7 mouse cellular contexts compared by ENCODE assay signal in genomic region chr2:30472731-30473351, GRCm38 (mm10). TPM values are rescaled to one million over a fixed set of nuclear protein-coding genes. Genes with fewer than 3 reads are reported as not detected.
A peak's percentile ranks its signal among the peaks of the same experiment; 100 is the strongest.
DNase-seq lines count a peak whose midpoint lies in the region; ATAC-seq and TF ChIP-seq lines count a peak whose summit lies in the region.

No protein-coding gene starts in this region.

- TF ChIP-seq POLR2A in spleen, adult 2 months (IDR thresholded peaks at IDR 0.05; ENCODE audit: low read depth, low read length): no peak

- ATAC-seq in intestine, postnatal 0 days: no peak
- ATAC-seq in lung, embryonic 15.5 days (ENCODE audit: borderline replicate concordance, extremely low read depth, low FRiP score, low TSS enrichment): no peak

- under 1% methylated on average over 58 of the region's 60 CpGs for WGBS in spleen, adult 2 months
- WGBS in intestine, postnatal 0 days: under 1% methylated on average over 60 of the region's 60 CpGs
- WGBS in lung, embryonic 15.5 days: under 1% methylated on average over 56 of the region's 60 CpGs

- no peak for DNase-seq in spleen, adult 2 months (ENCODE audit: low read depth in 1 of 2, low spot score in 2 of 2)
- DNase-seq in spleen, postnatal 36 days (ENCODE audit: low spot score in 2 of 2): no peak
- peak; percentile 40 to 61 for DNase-seq in cerebellum, postnatal 14 days
- peak; percentile 50 to 65 for DNase-seq in gastrocnemius, postnatal 4 days (ENCODE audit: low spot score in 2 of 2)
- DNase-seq in splenic B cell, adult 2 months (ENCODE audit: low read depth, low spot score): peak; percentile 22

- H3K27me3 ChIP-seq in spleen, adult 2 months (ENCODE audit: control insufficient read depth, insufficient read depth, low read length): 0 out of 2 replicates have a peak, but pooled peaks cover 6% of the 10 kb centered on the region
- H3K27me3 ChIP-seq in intestine, postnatal 0 days (replicated peaks; ENCODE audit: control insufficient read depth, insufficient read depth, low read length): no peaks in the 10 kb centered on the region
- no peaks in the 10 kb centered on the region for H3K27me3 ChIP-seq in lung, embryonic 15.5 days
- no peaks in the 10 kb centered on the region for H3K27me3 ChIP-seq in splenic B cell, adult 2 months (ENCODE audit: control insufficient read depth, insufficient read depth, low read length, poor library complexity, severe bottlenecking)

- H3K4me3 ChIP-seq in spleen, adult 2 months (ENCODE audit: extremely low read depth, insufficient read depth, insufficient read length): peak overlapping the region; percentile 62
- H3K4me3 ChIP-seq in intestine, postnatal 0 days (ENCODE audit: low read depth, low read length): peak overlapping the region; percentile 81
- peak overlapping the region; percentile 86 for H3K4me3 ChIP-seq in lung, embryonic 15.5 days

- H3K4me1 ChIP-seq in spleen, adult 2 months (ENCODE audit: control insufficient read depth, insufficient read depth, insufficient read length): peaks cover 23% of the 10 kb centered on the region
- H3K4me1 ChIP-seq in intestine, postnatal 0 days (replicated peaks; ENCODE audit: control insufficient read depth, insufficient read depth, low read length): peaks cover 5% of the 10 kb centered on the region; the same call in 1 of the 2 replicates
- peaks cover 31% of the 10 kb centered on the region for H3K4me1 ChIP-seq in lung, embryonic 15.5 days

- H3K9ac ChIP-seq in intestine, postnatal 0 days (ENCODE audit: low read depth, low read length): peak overlapping the region; percentile 81
- peak overlapping the region; percentile 96 for H3K9ac ChIP-seq in lung, embryonic 15.5 days

- H3K36me3 ChIP-seq in spleen, adult 2 months (ENCODE audit: control insufficient read depth, insufficient read depth, low read length): no peaks in the 10 kb centered on the region
- H3K36me3 ChIP-seq in intestine, postnatal 0 days (ENCODE audit: control insufficient read depth, insufficient read depth): no peaks in the 10 kb centered on the region
- no peaks in the 10 kb centered on the region for H3K36me3 ChIP-seq in lung, embryonic 15.5 days
- H3K36me3 ChIP-seq in splenic B cell, adult 2 months (ENCODE audit: control insufficient read depth, insufficient read depth, low read length, poor library complexity, severe bottlenecking): no peaks in the 10 kb centered on the region

- H3K27ac ChIP-seq in spleen, adult 2 months (ENCODE audit: insufficient read depth, low read length): peak overlapping the region; percentile 37; the same call in 1 of the 2 replicates
- H3K27ac ChIP-seq in intestine, postnatal 0 days (ENCODE audit: low read depth, low read length): peak overlapping the region; percentile 84
- peak overlapping the region; percentile 97 for H3K27ac ChIP-seq in lung, embryonic 15.5 days

- TF ChIP-seq CTCF in spleen, adult 2 months (IDR thresholded peaks at IDR 0.05; ENCODE audit: extremely low read depth, insufficient read depth, insufficient read length, insufficient replicate concordance): no peak
- no peak for TF ChIP-seq CTCF in intestine, postnatal 0 days (IDR thresholded peaks at IDR 0.05; ENCODE audit: low read depth)

- no peaks in the 10 kb centered on the region for H3K9me3 ChIP-seq in intestine, postnatal 0 days (ENCODE audit: control insufficient read depth)
- no peaks in the 10 kb centered on the region for H3K9me3 ChIP-seq in lung, embryonic 15.5 days

- H3K4me2 ChIP-seq in intestine, postnatal 0 days (replicated peaks; ENCODE audit: low read depth): peak overlapping the region; percentile 98
- peak overlapping the region; percentile 98 for H3K4me2 ChIP-seq in lung, embryonic 15.5 days

RNA-seq across cellular contexts. Expression of gene Ier5l, which starts 1.2 kb away (rescaled TPM):
- 4.7 and 9.1 TPM in 2 replicates for polyA plus RNA-seq in spleen, adult 2 months (2012; rRNA removed)
- 1 to 10 TPM; 8.2 to 8.9 TPM for total RNA-seq in gastrocnemius, postnatal 4 days (2021)
- polyA plus RNA-seq in intestine, postnatal 0 days (2015; fragmentation: Nextera tagmentation; extraction: Ambion mirVana): 1.6 and 2.2 TPM in 2 replicates
- 2.0 and 2.8 TPM in 2 replicates for polyA plus RNA-seq in lung, embryonic 15.5 days (2015; fragmentation: Nextera tagmentation; extraction: Ambion mirVana)

RNA-seq across cellular contexts. Expression of gene Ptpa, which starts 57.0 kb away (rescaled TPM):
- polyA plus RNA-seq in spleen, adult 2 months (2012; rRNA removed): 136 and 152 TPM in 2 replicates
- total RNA-seq in gastrocnemius, postnatal 4 days (2021): 100 to 1,000 TPM; 122 to 132 TPM
- polyA plus RNA-seq in intestine, postnatal 0 days (2015; fragmentation: Nextera tagmentation; extraction: Ambion mirVana): 70.9 and 71.4 TPM in 2 replicates
- polyA plus RNA-seq in lung, embryonic 15.5 days (2015; fragmentation: Nextera tagmentation; extraction: Ambion mirVana): 164 and 165 TPM in 2 replicates

RNA-seq across cellular contexts. Expression of gene Crat, which starts 57.2 kb away (rescaled TPM):
- polyA plus RNA-seq in spleen, adult 2 months (2012; rRNA removed): 53.9 and 55.2 TPM in 2 replicates
- 100 to 1,000 TPM; 229 to 241 TPM for total RNA-seq in gastrocnemius, postnatal 4 days (2021)
- polyA plus RNA-seq in intestine, postnatal 0 days (2015; fragmentation: Nextera tagmentation; extraction: Ambion mirVana): 46.1 and 46.4 TPM in 2 replicates
- polyA plus RNA-seq in lung, embryonic 15.5 days (2015; fragmentation: Nextera tagmentation; extraction: Ambion mirVana): 32.0 and 34.1 TPM in 2 replicates

Comparison
In these comparisons a context has a peak if more than half of its experiments do, and no peak if none do; other contexts are left out.
1. DNase-seq: peak in cerebellum, postnatal 14 days (2 of 2), gastrocnemius, postnatal 4 days (2 of 2) and splenic B cell, adult 2 months (single experiment); none in spleen, adult 2 months (0 of 2) and spleen, postnatal 36 days (0 of 2).
2. H3K27ac ChIP-seq: peak in every context shown above with its lines; median percentile 97 in lung, embryonic 15.5 days; 84 in intestine, postnatal 0 days; 37 in spleen, adult 2 months.
3. Peak in every context shown above with its lines, with median percentiles within 50 percentile points of each other: H3K4me3 ChIP-seq.